Mouse (Mus musculus) CH12.LX (cell line): ENCODE measurements at regions not wholly inside any gene's neighbourhood (a gene's known extent, or its start where the extent isn't known, plus 50 kb on each side); places are given as distances from the start of the nearest gene placed in this dataset.

ENCODE experiments used
- DNase-seq: peaks from one replicate; pipeline ENCODE4 v3.0.0-alpha.2; 2013; ENCODE audit errors: extremely low read depth
- H3K27ac ChIP-seq: 2 replicates; pipeline ENCODE4 v1.5.1; 2012; ENCODE audit warnings: low read depth, mild to moderate bottlenecking, control low read depth, moderate library complexity; ENCODE audit not compliant: insufficient read depth
- H3K27me3 ChIP-seq: replicated peaks from 2 replicates; pipeline ENCODE3; 2012; ENCODE audit warnings: inconsistent platforms
- H3K36me3 ChIP-seq, 2 experiments: replicated peaks in 1 of 2; 2 replicates each; pipeline versions ENCODE3 to v1.6.1; 2012; ENCODE audit warnings: inconsistent platforms in 1 of 2, low read length in 1 of 2, mild to moderate bottlenecking in 1 of 2, mixed read lengths in 1 of 2, moderate library complexity in 1 of 2; ENCODE audit not compliant: control insufficient read depth in 1 of 2, insufficient read depth in 1 of 2
- H3K4me1 ChIP-seq, 2 experiments: 2 replicates each; pipeline ENCODE4 v1.6.1; 2012; ENCODE audit warnings: inconsistent platforms in 1 of 2, moderate library complexity in 1 of 2; ENCODE audit not compliant: insufficient read depth in 2 of 2, control insufficient read depth in 1 of 2
- H3K4me2 ChIP-seq: 2 replicates; pipeline ENCODE4 v1.6.1; 2012; ENCODE audit warnings: low read depth, mild to moderate bottlenecking, control low read depth; ENCODE audit not compliant: poor library complexity, insufficient read depth, severe bottlenecking
- H3K4me3 ChIP-seq, 3 experiments: fragments of 150-350 bp in 1 of 3; sonication (generic) in 1 of 3; replicated peaks in 1 of 3; 2 replicates each; pipeline versions ENCODE3 to v1.5.1; 2011 to 2012; ENCODE audit warnings: low read depth in 2 of 3, low read length in 2 of 3, mild to moderate bottlenecking in 2 of 3, moderate library complexity in 2 of 3, control low read depth in 1 of 3, improper control_type of control experiment in 1 of 3, inconsistent platforms in 1 of 3, mixed read lengths in 1 of 3; ENCODE audit not compliant: poor library complexity in 1 of 3
- H3K79me2 ChIP-seq: replicated peaks from 2 replicates; pipeline ENCODE4 v1.6.1; 2012; ENCODE audit warnings: mild to moderate bottlenecking, moderate library complexity; ENCODE audit not compliant: control insufficient read depth, poor library complexity, insufficient read depth, severe bottlenecking; ENCODE audit errors: extremely low read depth
- H3K9ac ChIP-seq: 2 replicates; pipeline ENCODE4 v1.6.1; 2012; ENCODE audit warnings: low read depth, mild to moderate bottlenecking, control low read depth, moderate library complexity; ENCODE audit not compliant: insufficient read depth
- H3K9me3 ChIP-seq: replicated peaks from 2 replicates; pipeline ENCODE3; 2012; ENCODE audit warnings: low read length, inconsistent platforms, mixed read lengths
- CHD2 ChIP-seq: IDR thresholded peaks from 2 replicates; pipeline ENCODE4 v1.6.1; 2011; ENCODE audit warnings: low read length, improper control_type of control experiment
- ELF1 ChIP-seq: IDR thresholded peaks from 2 replicates; pipeline ENCODE4 v1.6.1; 2014; ENCODE audit warnings: low read depth, mild to moderate bottlenecking, inconsistent platforms, low read length, improper control_type of control experiment
- EP300 ChIP-seq: IDR thresholded peaks from 2 replicates; pipeline ENCODE4 v1.6.1; 2011; ENCODE audit warnings: low read length, improper control_type of control experiment
- ETS1 ChIP-seq: conservative IDR thresholded peaks from 2 replicates; pipeline ENCODE4 v1.6.1; 2012; ENCODE audit warnings: low read depth, mild to moderate bottlenecking, inconsistent platforms, low read length, improper control_type of control experiment, moderate library complexity
- GABPA ChIP-seq: IDR thresholded peaks from 2 replicates; pipeline ENCODE4 v1.6.1; 2012; ENCODE audit warnings: low read depth, low read length, improper control_type of control experiment, inconsistent platforms; ENCODE audit not compliant: insufficient replicate concordance
- JUN ChIP-seq: IDR thresholded peaks from 2 replicates; pipeline ENCODE4 v1.6.1; 2011; ENCODE audit warnings: low read depth, mild to moderate bottlenecking, low read length, improper control_type of control experiment, moderate library complexity; ENCODE audit not compliant: insufficient read depth
- JUND ChIP-seq: conservative IDR thresholded peaks from 2 replicates; pipeline ENCODE4 v1.6.1; 2011; ENCODE audit warnings: low read depth, low read length, improper control_type of control experiment
- MAFK ChIP-seq: IDR thresholded peaks from 2 replicates; pipeline ENCODE4 v1.6.1; 2011; ENCODE audit warnings: low read length, improper control_type of control experiment; ENCODE audit not compliant: insufficient replicate concordance
- NELFE ChIP-seq: IDR thresholded peaks from 2 replicates; pipeline ENCODE4 v1.6.1; 2011; ENCODE audit warnings: low read depth, low read length, improper control_type of control experiment
- PAX5 ChIP-seq: IDR thresholded peaks from 2 replicates; pipeline ENCODE4 v1.6.1; 2012; ENCODE audit warnings: low read length, inconsistent platforms, mixed read lengths
- POLR2A ChIP-seq: IDR thresholded peaks from 2 replicates; pipeline ENCODE4 v1.6.1; 2011; ENCODE audit warnings: low read depth, mild to moderate bottlenecking, improper control_type of control experiment, low read length
- POLR2AphosphoS2 ChIP-seq: IDR thresholded peaks from 2 replicates; pipeline ENCODE4 v1.6.1; 2011; ENCODE audit warnings: low read depth, low read length, improper control_type of control experiment
- RAD21 ChIP-seq: IDR thresholded peaks from 2 replicates; pipeline ENCODE4 v1.6.1; 2011; ENCODE audit warnings: low read depth, mild to moderate bottlenecking, low read length, improper control_type of control experiment, moderate library complexity
- UBTF ChIP-seq: IDR thresholded peaks from 2 replicates; pipeline ENCODE4 v1.6.1; 2012; ENCODE audit warnings: low read depth, mild to moderate bottlenecking, inconsistent platforms, low read length, improper control_type of control experiment, moderate library complexity
- USF1 ChIP-seq: IDR thresholded peaks from 2 replicates; pipeline ENCODE4 v1.6.1; 2014; ENCODE audit warnings: low read depth, mild to moderate bottlenecking, inconsistent platforms, low read length, improper control_type of control experiment
- USF2 ChIP-seq: conservative IDR thresholded peaks from 2 replicates; pipeline ENCODE4 v1.6.1; 2011; ENCODE audit warnings: low read depth, low read length, improper control_type of control experiment
- ZC3H11A ChIP-seq: IDR thresholded peaks from 2 replicates; pipeline ENCODE4 v1.6.1; 2012; ENCODE audit warnings: low read depth, mild to moderate bottlenecking, inconsistent platforms, low read length, improper control_type of control experiment
- ZKSCAN1 ChIP-seq: IDR thresholded peaks from 2 replicates; pipeline ENCODE4 v1.6.1; 2012; ENCODE audit warnings: low read depth, inconsistent platforms, low read length, improper control_type of control experiment, borderline replicate concordance
- ZMIZ1 ChIP-seq: IDR thresholded peaks from 2 replicates; pipeline ENCODE4 v1.6.1; 2012; ENCODE audit warnings: low read depth, mild to moderate bottlenecking, inconsistent platforms, low read length, improper control_type of control experiment
- ZNF384 ChIP-seq: IDR thresholded peaks from 2 replicates; pipeline ENCODE4 v1.6.1; 2012; ENCODE audit warnings: low read depth, low read length, improper control_type of control experiment, inconsistent platforms
- dilution Hi-C: fragments of 300-500 bp; cut with MboI; formaldehyde crosslinking; loops from 2 replicates; pipeline ENCODE4 v1.14.3; 2020; ENCODE audit warnings: low sequenced_read_pairs; ENCODE audit not compliant: extremely low pct_unique_long_range_greater_than_20kb, extremely low pct_ligation_motif_present
- in situ Hi-C: fragments of 300-500 bp; cut with MboI; formaldehyde crosslinking; loops from 3 replicates; pipeline ENCODE4 v1.14.3; 2019; ENCODE audit warnings: low sequenced_read_pairs, low pct_ligation_motif_present, low pct_unique_long_range_greater_than_20kb, mixed read lengths

DNA sequence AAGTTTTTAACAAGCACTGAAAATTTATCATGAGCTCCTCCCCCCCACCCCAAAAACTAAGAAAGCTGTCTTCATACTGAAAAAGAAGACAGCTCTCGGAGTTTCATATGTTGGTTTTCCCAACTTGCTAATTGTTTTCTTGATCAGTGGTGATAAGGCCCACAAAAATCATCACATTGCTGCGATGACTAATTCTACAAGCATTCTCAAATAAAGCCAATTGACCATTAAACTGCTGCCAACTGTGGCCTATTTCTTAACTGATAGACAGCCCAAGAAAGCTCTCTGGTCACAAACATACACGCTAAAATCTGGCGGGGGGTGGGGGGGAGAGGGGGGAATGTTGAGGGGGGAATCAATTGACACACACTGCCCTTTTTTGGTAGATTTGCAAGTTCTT, 345.0 kb upstream of the Acvr2a start:
- TF ChIP-seq JUN (no peak), GABPA (no peak), NELFE (no peak), JUND (no peak), USF2 (no peak), ZMIZ1 (no peak), ELF1 (no peak), ZKSCAN1 (no peak), PAX5 (no peak), POLR2AphosphoS2 (no peak), MAFK (no peak), ZNF384 (no peak)
- TF ChIP-seq, all 38 proteins: peak for 0
- dilution Hi-C loops (no loop called here), in situ Hi-C loops (no loop called here)
- DNase-seq = no peak
- Histone ChIP-seq H3K4me3 (no peak overlapping the region), H3K4me1 (no peaks in the 10 kb centered on the region), H3K36me3 (no peaks in the 10 kb centered on the region), H3K79me2 (no peaks in the 10 kb centered on the region), H3K9me3 (no peaks in the 10 kb centered on the region), H3K4me2 (no peak overlapping the region), H3K27me3 (no peaks in the 10 kb centered on the region), H3K27ac (no peak overlapping the region), H3K9ac (no peak overlapping the region)

DNA sequence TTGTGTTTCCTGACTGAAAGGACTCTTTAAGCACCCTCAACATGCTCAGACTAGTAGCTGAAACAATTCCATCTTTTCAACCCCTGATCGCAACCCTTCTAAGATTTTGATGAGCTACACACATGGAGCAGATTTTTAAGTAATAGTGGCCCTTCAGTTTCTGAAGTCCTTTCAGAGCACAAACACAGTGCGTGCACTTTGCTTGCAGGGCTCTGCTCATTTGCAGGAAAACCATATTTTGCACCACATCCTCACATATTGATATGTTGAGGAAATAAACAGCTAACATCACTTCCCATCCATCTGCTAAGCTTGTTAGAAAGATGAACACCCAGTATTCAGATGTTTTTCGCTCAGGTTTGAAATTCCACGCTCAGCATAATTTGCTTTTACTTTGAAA, 344.6 kb upstream of the Acvr2a start:
- no peak overlapping the region for H3K27ac ChIP-seq
- no peak overlapping the region for H3K4me2 ChIP-seq
- H3K36me3 ChIP-seq = no peaks in the 10 kb centered on the region
- no peaks in the 10 kb centered on the region for H3K27me3 ChIP-seq
- in situ Hi-C loops (no loop called here), dilution Hi-C loops (no loop called here)
- H3K4me3 ChIP-seq = no peak overlapping the region
- H3K9ac ChIP-seq = no peak overlapping the region
- no peak for DNase-seq
- no peak for TF ChIP-seq NELFE
- no peak for TF ChIP-seq ZC3H11A
- TF ChIP-seq ELF1 = no peak
- no peak for TF ChIP-seq CHD2
- TF ChIP-seq RAD21 = no peak
- TF ChIP-seq USF1 = no peak
- TF ChIP-seq POLR2A = no peak
- no peak for TF ChIP-seq ZKSCAN1
- TF ChIP-seq ETS1 = no peak
- no peak for TF ChIP-seq EP300
- no peak for TF ChIP-seq JUN
- no peak for TF ChIP-seq UBTF
- H3K4me1 ChIP-seq = no peaks in the 10 kb centered on the region
- H3K79me2 ChIP-seq = no peaks in the 10 kb centered on the region
- H3K9me3 ChIP-seq = no peaks in the 10 kb centered on the region
